Mouse (Mus musculus) central nervous system, embryonic 14 days (tissue): ENCODE data around the gene Hist2h2ac. TPM values are rescaled to one million over a fixed set of nuclear protein-coding genes. Genes with fewer than 3 reads are reported as not detected.

Source experiments
- polyA plus RNA-seq: library from polyadenylated mRNA; depleted of rRNA; stranded (reverse); fragments of >200 nt; gene quantifications from 2 replicates; pipeline ENCODE4 v1.2.3, GENCODE M21; 2012; rRNA removed

The Hist2h2ac gene
- polyA plus RNA-seq = 6.5 and 9.3 TPM in 2 replicates

GRCm38 (mm10) chr3:96220765-96221639 is at the start of gene Hist2h2ac, which contains the start of gene Hist2h2be:
Gene Hist2h2ac, minus strand, starts transcription at chr3:96220880.
Gene Hist2h2be, plus strand, starts transcription at chr3:96221119.

DNA sequence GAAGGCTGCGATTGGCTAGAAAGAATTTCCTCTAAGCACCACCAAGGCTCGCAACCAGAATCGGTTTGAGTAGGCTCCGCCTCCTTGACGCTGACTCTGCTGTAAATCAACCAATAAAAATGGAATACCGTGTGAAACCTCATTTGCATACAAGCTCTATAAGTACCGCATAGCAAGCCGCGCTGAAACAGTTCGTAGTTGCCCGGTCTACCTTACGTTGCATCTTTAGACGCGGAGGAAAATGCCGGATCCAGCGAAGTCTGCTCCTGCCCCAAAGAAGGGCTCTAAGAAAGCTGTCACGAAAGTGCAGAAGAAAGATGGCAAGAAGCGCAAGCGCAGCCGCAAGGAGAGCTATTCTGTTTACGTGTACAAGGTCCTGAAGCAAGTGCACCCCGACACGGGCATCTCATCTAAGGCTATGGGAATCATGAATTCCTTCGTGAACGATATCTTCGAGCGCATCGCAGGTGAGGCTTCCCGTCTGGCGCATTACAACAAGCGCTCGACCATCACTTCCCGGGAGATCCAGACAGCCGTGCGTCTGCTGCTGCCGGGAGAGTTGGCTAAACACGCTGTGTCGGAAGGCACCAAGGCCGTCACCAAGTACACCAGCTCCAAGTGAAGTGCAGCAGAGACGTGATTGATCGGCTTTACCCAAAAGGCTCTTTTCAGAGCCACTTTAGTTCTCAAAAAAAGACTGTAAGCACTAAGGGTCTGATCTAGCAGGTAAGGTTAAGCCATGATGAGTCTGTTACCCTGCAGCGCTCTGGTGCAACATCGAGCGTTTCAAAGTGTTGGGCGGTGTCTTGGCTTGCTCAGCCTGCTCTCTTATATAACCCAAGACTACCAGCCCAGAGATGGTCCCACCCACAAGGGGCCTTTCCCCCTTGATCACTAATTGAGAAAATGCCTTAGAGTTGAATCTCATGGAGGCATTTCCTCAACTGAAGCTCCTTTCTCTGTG is 49.1 kb upstream of the Hist2h2ac start, which contains the start of gene Hist2h2bb:
TSS of gene Hist2h2bb (plus strand) at position 242 of the 964 bp plus-strand sequence.

GRCm38 (mm10) chr3:96268051-96268775 is 47.5 kb upstream of the Hist2h2ac start, which contains the start of gene Hist2h3b:
Gene Hist2h3b, plus strand, starts transcription at chr3:96268654.

GRCm38 (mm10) chr3:96262979-96263550 is 42.4 kb upstream of the Hist2h2ac start, which contains the start of gene Hist2h4:
Gene Hist2h4, minus strand, starts transcription at chr3:96263311.

DNA sequence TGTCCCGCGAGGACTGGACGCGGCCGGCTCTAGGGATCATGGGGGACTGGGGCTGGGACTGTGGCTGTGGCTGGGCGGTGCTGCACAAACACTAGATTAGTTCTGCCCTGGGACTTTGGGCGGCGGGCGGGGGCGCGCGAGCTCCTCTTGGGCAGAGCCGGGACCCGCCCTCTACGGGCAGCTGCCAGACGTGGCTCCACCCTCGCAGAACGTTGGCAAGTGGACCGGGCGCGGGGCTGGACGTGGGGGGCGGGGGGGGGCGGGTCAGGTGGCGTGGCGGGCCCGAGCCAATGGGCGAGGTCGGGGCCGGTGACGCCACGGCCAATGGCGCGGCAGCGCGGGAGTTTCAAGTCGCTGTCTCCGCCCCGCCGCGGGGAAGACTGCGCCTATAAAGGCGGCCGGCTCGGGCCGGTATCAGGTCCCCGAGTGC is 25.8 kb upstream of the Hist2h2ac start, which contains the start of gene Hist2h3c1:
TSS of gene Hist2h3c1 (plus strand) at position 259 of the 430 bp plus-strand sequence.

DNA sequence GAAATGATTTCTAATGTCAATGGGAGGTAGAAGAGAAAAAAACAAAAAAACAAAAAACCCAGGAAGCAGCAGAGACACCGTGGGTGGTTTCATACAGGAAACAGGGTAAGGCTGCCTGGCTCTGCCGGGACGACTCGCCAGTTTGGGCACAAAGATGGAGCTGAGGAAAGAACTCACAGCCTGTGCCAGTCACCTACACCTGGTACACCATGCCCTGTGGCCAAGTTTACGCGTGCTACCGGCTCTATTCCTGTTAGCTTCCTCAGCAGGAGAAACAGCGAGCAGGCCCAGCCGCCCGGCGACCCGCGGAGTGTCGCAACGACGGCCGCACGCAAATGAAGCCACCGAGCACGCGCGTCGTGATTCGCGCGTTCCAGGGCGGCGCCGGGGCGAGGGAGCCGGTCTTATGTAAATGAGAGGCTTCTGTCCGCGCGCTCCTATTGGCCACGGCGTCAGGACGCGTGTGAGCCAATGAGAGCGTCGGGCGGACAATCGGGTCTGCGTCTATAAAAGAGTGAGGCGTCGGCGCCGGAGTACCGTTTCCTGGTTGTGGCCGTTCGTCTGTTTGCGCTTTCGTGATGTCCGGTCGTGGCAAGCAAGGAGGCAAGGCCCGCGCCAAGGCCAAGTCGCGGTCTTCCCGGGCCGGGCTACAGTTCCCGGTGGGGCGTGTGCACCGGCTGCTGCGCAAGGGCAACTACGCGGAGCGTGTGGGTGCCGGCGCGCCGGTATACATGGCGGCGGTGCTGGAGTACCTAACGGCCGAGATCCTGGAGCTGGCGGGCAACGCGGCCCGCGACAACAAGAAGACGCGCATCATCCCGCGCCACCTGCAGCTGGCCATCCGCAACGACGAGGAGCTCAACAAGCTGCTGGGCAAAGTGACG is 24.6 kb upstream of the Hist2h2ac start, which contains the start of gene Hist2h2aa1:
TSS of gene Hist2h2aa1 (plus strand) at position 495 of the 884 bp plus-strand sequence.

DNA sequence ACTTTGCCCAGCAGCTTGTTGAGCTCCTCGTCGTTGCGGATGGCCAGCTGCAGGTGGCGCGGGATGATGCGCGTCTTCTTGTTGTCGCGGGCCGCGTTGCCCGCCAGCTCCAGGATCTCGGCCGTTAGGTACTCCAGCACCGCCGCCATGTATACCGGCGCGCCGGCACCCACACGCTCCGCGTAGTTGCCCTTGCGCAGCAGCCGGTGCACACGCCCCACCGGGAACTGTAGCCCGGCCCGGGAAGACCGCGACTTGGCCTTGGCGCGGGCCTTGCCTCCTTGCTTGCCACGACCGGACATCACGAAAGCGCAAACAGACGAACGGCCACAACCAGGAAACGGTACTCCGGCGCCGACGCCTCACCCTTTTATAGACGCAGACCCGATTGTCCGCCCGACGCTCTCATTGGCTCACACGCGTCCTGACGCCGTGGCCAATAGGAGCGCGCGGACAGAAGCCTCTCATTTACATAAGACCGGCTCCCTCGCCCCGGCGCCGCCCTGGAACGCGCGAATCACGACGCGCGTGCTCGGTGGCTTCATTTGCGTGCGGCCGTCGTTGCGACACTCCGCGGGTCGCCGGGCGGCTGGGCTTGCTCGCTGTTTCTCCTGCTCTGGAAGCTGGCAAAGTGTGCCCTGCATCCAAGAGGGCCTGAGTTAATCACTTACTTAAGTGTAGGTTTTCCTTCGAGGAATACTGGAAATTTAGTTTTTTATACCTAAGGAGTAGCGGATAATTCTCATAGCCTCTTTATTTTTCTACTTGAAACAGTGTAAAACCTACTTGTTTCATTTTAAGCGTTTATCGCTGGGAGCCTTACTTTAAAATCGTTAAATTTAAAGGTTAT is 19.5 kb upstream of the Hist2h2ac start, which contains the start of gene Hist2h2aa2:
TSS of gene Hist2h2aa2 (minus strand) at position 328 of the 850 bp plus-strand sequence.

GRCm38 (mm10) chr3:96238954-96239793 is 18.5 kb upstream of the Hist2h2ac start, which contains the start of gene Hist2h3c2:
Gene Hist2h3c2, minus strand, starts transcription at chr3:96239127.

DNA sequence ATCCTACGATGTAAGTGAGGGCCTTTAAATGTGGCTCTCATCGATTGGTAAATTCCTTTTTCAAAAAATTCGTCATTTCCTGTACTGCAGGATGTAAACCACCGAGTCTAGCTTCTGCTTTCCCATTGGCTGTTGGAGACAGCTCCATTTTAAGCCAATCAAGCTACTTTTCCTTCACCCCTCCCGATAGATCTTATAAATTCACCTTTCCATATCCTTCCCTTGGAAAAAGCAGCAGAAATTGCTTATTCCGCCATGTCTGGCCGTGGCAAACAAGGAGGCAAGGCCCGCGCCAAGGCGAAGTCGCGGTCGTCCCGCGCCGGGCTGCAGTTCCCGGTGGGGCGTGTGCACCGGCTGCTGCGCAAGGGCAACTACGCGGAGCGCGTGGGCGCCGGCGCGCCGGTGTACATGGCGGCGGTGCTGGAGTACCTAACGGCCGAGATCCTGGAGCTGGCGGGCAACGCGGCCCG is 984 bp downstream of the Hist2h2ac start, which contains the start of the genes Bola1 and Hist2h2ab:
TSS of gene Bola1 (minus strand) at position 49 of the 470 bp plus-strand sequence.
TSS of gene Hist2h2ab (plus strand) at position 205 of the 470 bp plus-strand sequence.

GRCm38 (mm10) chr3:96180727-96181477 is 39.8 kb downstream of the Hist2h2ac start, which contains the start of gene Sv2a:
Gene Sv2a, plus strand, starts transcription at chr3:96181151.

GRCm38 (mm10) chr3:96172197-96173178 is 48.2 kb downstream of the Hist2h2ac start, which contains the start of gene Sf3b4:
Gene Sf3b4, plus strand, starts transcription at chr3:96172332.

